Mouse (Mus musculus) E14TG2a.4 (cell line): ENCODE results near the gene Gja1.

Source experiments
- CTCF ChIP-seq: conservative IDR thresholded peaks from 2 replicates; pipeline ENCODE4 v1.5.1; 2014; ENCODE audit warnings: low read length
- POU5F1 ChIP-seq: IDR thresholded peaks from 2 replicates; pipeline ENCODE4 v1.6.1; 2014; ENCODE audit warnings: low read length, borderline replicate concordance

DNA sequence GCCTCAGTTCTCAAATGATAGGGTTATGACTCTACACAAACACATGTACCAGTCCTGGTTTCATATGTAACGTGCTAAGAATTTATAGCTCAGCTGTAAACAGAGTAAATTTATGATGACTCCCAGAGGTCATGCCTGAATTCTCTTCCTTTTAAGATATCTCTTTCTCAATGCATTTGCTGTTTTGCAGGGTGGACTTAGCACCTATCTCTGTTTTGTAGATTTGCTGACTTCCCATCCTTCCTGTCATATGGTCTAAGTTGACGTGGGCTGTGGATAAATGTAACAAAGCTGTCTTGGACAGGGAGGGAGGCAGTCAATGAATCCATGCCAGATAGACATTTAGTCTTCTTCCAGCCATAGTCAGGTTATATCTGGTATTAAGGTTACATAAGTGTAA, 67.3 kb downstream of the Gja1 start:
- TF ChIP-seq CTCF, result no peak
- no peak for TF ChIP-seq POU5F1
